Mouse (Mus musculus) urinary bladder, postnatal 36 days (tissue): ENCODE data around the gene BC048562.

ENCODE experiments used
- DNase-seq, 2 experiments: peaks; one replicate each; pipeline ENCODE4 v3.0.0; 2022; ENCODE audit warnings: low spot score in 2 of 2, mixed read lengths in 1 of 2

The BC048562 gene

GRCm38 (mm10) chr9:108450292-108451169, 14.2 kb downstream of the BC048562 start:
- DNase-seq = no peak

GRCm38 (mm10) chr9:108451170-108451493, 14.8 kb downstream of the BC048562 start:
- no peak for DNase-seq

- DNase-seq = no peak
Measured at GRCm38 (mm10) chr9:108451519-108452160, 15.4 kb downstream of the BC048562 start.

- DNase-seq = peak; percentile 77 to 84
Measured at GRCm38 (mm10) chr9:108452291-108452906, 16.1 kb downstream of the BC048562 start.

- no peak for DNase-seq
Measured at GRCm38 (mm10) chr9:108452911-108453310, 16.6 kb downstream of the BC048562 start.

GRCm38 (mm10) chr9:108453458-108453857, 17.2 kb downstream of the BC048562 start:
- no peak for DNase-seq

GRCm38 (mm10) chr9:108454429-108454828, 18.1 kb downstream of the BC048562 start:
- no peak for DNase-seq

GRCm38 (mm10) chr9:108455747-108456571, 19.7 kb downstream of the BC048562 start:
- DNase-seq = no peak

- no peak for DNase-seq
Measured at GRCm38 (mm10) chr9:108456953-108457352, 20.7 kb downstream of the BC048562 start.

- no peak for DNase-seq
Measured at GRCm38 (mm10) chr9:108459939-108460318, 23.6 kb downstream of the BC048562 start.

GRCm38 (mm10) chr9:108460319-108461178, 24.3 kb downstream of the BC048562 start, which contains the start of gene Ccdc71:
Gene Ccdc71, plus strand, starts transcription at chr9:108460527.
- peak; percentile 76 to 86 for DNase-seq

GRCm38 (mm10) chr9:108461181-108461631, 24.9 kb downstream of the BC048562 start, which contains the start of gene Klhdc8b:
Gene Klhdc8b, minus strand, starts transcription at chr9:108461581.
- DNase-seq = no peak

- DNase-seq = no peak
Measured at GRCm38 (mm10) chr9:108461675-108462074, 25.4 kb downstream of the BC048562 start.

- DNase-seq = peak in 1 of 2 experiments; percentile 38
Measured at GRCm38 (mm10) chr9:108462192-108462591, 25.9 kb downstream of the BC048562 start.

GRCm38 (mm10) chr9:108463713-108464112, 27.4 kb downstream of the BC048562 start:
- no peak for DNase-seq

GRCm38 (mm10) chr9:108466219-108466618, 29.9 kb downstream of the BC048562 start:
- no peak for DNase-seq

GRCm38 (mm10) chr9:108469430-108469829, 33.1 kb downstream of the BC048562 start:
- DNase-seq = no peak

GRCm38 (mm10) chr9:108469845-108470244, 33.6 kb downstream of the BC048562 start:
- no peak for DNase-seq

- no peak for DNase-seq
Measured at GRCm38 (mm10) chr9:108474528-108474927, 38.2 kb downstream of the BC048562 start.

GRCm38 (mm10) chr9:108478638-108479156, 42.4 kb downstream of the BC048562 start:
- DNase-seq = peak; percentile 79 to 82
